Mouse (Mus musculus) hindbrain, embryonic 15.5 days (tissue): ENCODE measurements at regions not wholly inside any gene's neighbourhood (a gene's known extent, or its start where the extent isn't known, plus 50 kb on each side); places are given as distances from the start of the nearest gene placed in this dataset.
A peak's percentile ranks its signal among the peaks of the same experiment; 100 is the strongest.

ENCODE experiments used
- ATAC-seq: fragments of 200-750 bp; cut with Nextera tagmentation; 2 replicates; pipeline ENCODE4 v1.8.0; 2017; ENCODE audit warnings: low read depth, moderate number of reproducible peaks, moderate TSS enrichment; ENCODE audit not compliant: low FRiP score
- H3K27ac ChIP-seq: fragments of 300-500 bp; sonication (generic); replicated peaks from 2 replicates; pipeline ENCODE4 v1.5.1; 2015; ENCODE audit warnings: mild to moderate bottlenecking, inconsistent platforms
- H3K27me3 ChIP-seq: fragments of 300-500 bp; sonication (generic); 2 replicates; pipeline ENCODE4 v1.6.1; 2015; ENCODE audit warnings: control low read depth, inconsistent platforms
- H3K36me3 ChIP-seq: fragments of 300-500 bp; sonication (generic); 2 replicates; pipeline ENCODE4 v1.6.1; 2015; ENCODE audit warnings: control low read depth, inconsistent platforms
- H3K4me1 ChIP-seq: fragments of 300-500 bp; sonication (generic); replicated peaks from 2 replicates; pipeline ENCODE4 v1.6.1; 2015; ENCODE audit warnings: control low read depth, inconsistent platforms
- H3K4me2 ChIP-seq: fragments of 300-500 bp; sonication (generic); 2 replicates; pipeline ENCODE4 v1.6.1; 2015; ENCODE audit warnings: moderate library complexity, mild to moderate bottlenecking, inconsistent platforms
- H3K4me3 ChIP-seq: fragments of 300-500 bp; sonication (generic); 2 replicates; pipeline ENCODE4 v1.5.1; 2015; ENCODE audit warnings: mild to moderate bottlenecking, inconsistent platforms
- H3K9ac ChIP-seq: fragments of 300-500 bp; sonication (generic); 2 replicates; pipeline ENCODE4 v1.6.1; 2015; ENCODE audit warnings: inconsistent platforms
- H3K9me3 ChIP-seq: fragments of 300-500 bp; sonication (generic); 2 replicates; pipeline ENCODE4 v1.6.1; 2016; ENCODE audit warnings: control low read depth, inconsistent platforms
- WGBS: fragments of 180-500 bp; shearing (Covaris S2); methylation state at CpG from one replicate; pipeline ENCODE4 v1.1.7; 2015; 5-methylcytosine and 5-hydroxymethylcytosine counted together

GRCm38 (mm10) chr8:26266384-26266783 lies 147.1 kb downstream of the Gm45692 start:
- no peak for ATAC-seq
- H3K9me3 ChIP-seq: no peaks in the 10 kb centered on the region
- no peak overlapping the region for H3K4me3 ChIP-seq
- no peak overlapping the region for H3K4me2 ChIP-seq
- peaks cover 51% of the 10 kb centered on the region for H3K4me1 ChIP-seq
- H3K27me3 ChIP-seq: 0 out of 2 replicates have a peak, but pooled peaks cover 2% of the 10 kb centered on the region
- WGBS: 25% methylated on average over 4 of the region's 4 CpGs
- no peak overlapping the region for H3K9ac ChIP-seq
- H3K27ac ChIP-seq: 0 out of 2 replicates have a peak overlapping the region, but pooled peaks have one; percentile 4
- no peaks in the 10 kb centered on the region for H3K36me3 ChIP-seq

GRCm38 (mm10) chr8:26267569-26267968 lies 148.2 kb downstream of the Gm45692 start:
- H3K4me3 ChIP-seq: no peak overlapping the region
- no peaks in the 10 kb centered on the region for H3K36me3 ChIP-seq
- WGBS: 66% methylated on average over 4 of the region's 4 CpGs
- H3K4me1 ChIP-seq: peaks cover 51% of the 10 kb centered on the region
- H3K9ac ChIP-seq: no peak overlapping the region
- no peak for ATAC-seq
- H3K4me2 ChIP-seq: no peak overlapping the region
- peaks cover 8% of the 10 kb centered on the region; the same call in 1 of the 2 replicates for H3K27me3 ChIP-seq
- no peak overlapping the region for H3K27ac ChIP-seq
- no peaks in the 10 kb centered on the region for H3K9me3 ChIP-seq

- peaks cover 57% of the 10 kb centered on the region for H3K4me1 ChIP-seq
- H3K9ac ChIP-seq: no peak overlapping the region
- no peak overlapping the region for H3K4me3 ChIP-seq
- ATAC-seq: no peak
- 23% methylated on average over 17 of the region's 17 CpGs for WGBS
- peaks cover 19% of the 10 kb centered on the region; the same call in 1 of the 2 replicates for H3K27me3 ChIP-seq
- H3K9me3 ChIP-seq: no peaks in the 10 kb centered on the region
- H3K27ac ChIP-seq: no peak overlapping the region
- no peaks in the 10 kb centered on the region for H3K36me3 ChIP-seq
- 0 out of 2 replicates have a peak overlapping the region, but pooled peaks have one; percentile 7 for H3K4me2 ChIP-seq
Observed at GRCm38 (mm10) chr8:26268751-26269415, 149.5 kb downstream of the Gm45692 start.

- Histone ChIP-seq H3K36me3 (no peaks in the 10 kb centered on the region), H3K4me3 (no peak overlapping the region), H3K9ac (no peak overlapping the region), H3K4me2 (no peak overlapping the region), H3K4me1 (peaks cover 28% of the 10 kb centered on the region), H3K27me3 (peaks cover 27% of the 10 kb centered on the region; the same call in 1 of the 2 replicates), H3K27ac (no peak overlapping the region), H3K9me3 (no peaks in the 10 kb centered on the region)
- ATAC-seq: no peak
- 37% methylated on average over 4 of the region's 4 CpGs for WGBS
Observed at GRCm38 (mm10) chr8:26272110-26272509, 152.8 kb downstream of the Gm45692 start.

DNA sequence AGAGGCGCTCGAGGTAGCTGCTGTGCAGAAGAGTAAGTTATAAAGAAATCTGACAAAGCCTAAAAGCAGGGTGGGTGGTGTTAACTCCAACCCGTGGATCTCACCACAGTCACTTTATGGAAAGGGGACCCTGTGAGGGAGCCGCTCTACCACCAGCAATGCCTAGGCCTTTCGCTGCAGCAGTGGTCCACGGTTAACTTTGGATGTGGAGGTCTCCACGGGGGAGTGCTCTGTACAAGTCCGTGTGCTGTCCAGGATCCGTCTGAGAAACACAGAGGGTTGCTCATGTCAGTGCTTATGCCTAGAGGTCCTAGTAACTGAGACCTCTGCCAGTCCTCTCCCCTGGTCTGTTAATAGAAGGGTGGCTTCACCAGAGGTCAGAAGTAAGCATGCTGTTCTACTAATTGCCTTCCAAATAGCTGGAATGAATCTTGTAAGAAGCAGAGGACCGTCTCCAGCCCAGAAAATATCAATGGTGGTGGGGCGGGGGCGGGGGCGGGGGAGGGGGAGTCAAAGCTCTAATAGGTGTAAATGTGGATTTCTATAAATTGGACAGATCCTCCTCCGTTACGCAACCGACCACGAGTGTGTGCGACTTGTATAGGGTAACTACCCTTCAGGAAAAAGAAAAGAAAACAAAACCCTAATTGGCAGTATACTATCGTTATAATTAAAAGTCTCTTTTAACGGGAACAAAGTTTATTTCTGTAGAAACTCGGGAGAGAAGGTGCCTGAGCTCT lies 153.5 kb downstream of the Gm45692 start:
- Histone ChIP-seq H3K4me3 (no peak overlapping the region), H3K27ac (no peak overlapping the region), H3K9me3 (no peaks in the 10 kb centered on the region), H3K9ac (no peak overlapping the region), H3K36me3 (no peaks in the 10 kb centered on the region), H3K4me2 (peak overlapping the region; percentile 18; the same call in 1 of the 2 replicates), H3K27me3 (peaks cover 27% of the 10 kb centered on the region; the same call in 1 of the 2 replicates), H3K4me1 (peaks cover 21% of the 10 kb centered on the region)
- no peak for ATAC-seq
- 38% methylated on average over 21 of the region's 21 CpGs for WGBS

GRCm38 (mm10) chr8:26273415-26273760 lies 154.1 kb downstream of the Gm45692 start:
- H3K4me2 ChIP-seq: peak overlapping the region; percentile 18; the same call in 1 of the 2 replicates
- 0 out of 2 replicates have a peak, but pooled peaks have one; percentile 27 for ATAC-seq
- WGBS: 3% methylated on average over 12 of the region's 12 CpGs
- H3K27ac ChIP-seq: no peak overlapping the region
- H3K36me3 ChIP-seq: no peaks in the 10 kb centered on the region
- H3K9me3 ChIP-seq: no peaks in the 10 kb centered on the region
- H3K4me1 ChIP-seq: peaks cover 16% of the 10 kb centered on the region
- H3K4me3 ChIP-seq: no peak overlapping the region
- H3K9ac ChIP-seq: no peak overlapping the region
- H3K27me3 ChIP-seq: peaks cover 27% of the 10 kb centered on the region; the same call in 1 of the 2 replicates

GRCm38 (mm10) chr8:26273792-26274191 lies 154.5 kb downstream of the Gm45692 start:
- no peaks in the 10 kb centered on the region for H3K36me3 ChIP-seq
- ATAC-seq: no peak

GRCm38 (mm10) chr8:26274481-26274880 lies 155.1 kb downstream of the Gm45692 start:
- no peak for ATAC-seq
- H3K9ac ChIP-seq: no peak overlapping the region
- no peak overlapping the region for H3K4me2 ChIP-seq
- WGBS: 92% methylated on average over 6 of the region's 6 CpGs
- H3K4me1 ChIP-seq: peaks cover 7% of the 10 kb centered on the region
- H3K36me3 ChIP-seq: no peaks in the 10 kb centered on the region
- H3K9me3 ChIP-seq: no peaks in the 10 kb centered on the region
- H3K27me3 ChIP-seq: peaks cover 27% of the 10 kb centered on the region; the same call in 1 of the 2 replicates
- no peak overlapping the region for H3K4me3 ChIP-seq
- no peak overlapping the region for H3K27ac ChIP-seq

More at GRCm38 (mm10) chr8:26273792-26274191, 154.5 kb downstream of the Gm45692 start:
- Histone ChIP-seq H3K4me1 (peaks cover 11% of the 10 kb centered on the region), H3K27ac (no peak overlapping the region), H3K4me2 (0 out of 2 replicates have a peak overlapping the region, but pooled peaks have one; percentile 18), H3K9me3 (no peaks in the 10 kb centered on the region), H3K4me3 (no peak overlapping the region), H3K9ac (no peak overlapping the region), H3K27me3 (peaks cover 27% of the 10 kb centered on the region; the same call in 1 of the 2 replicates)
- WGBS: 47% methylated on average over 5 of the region's 5 CpGs

DNA sequence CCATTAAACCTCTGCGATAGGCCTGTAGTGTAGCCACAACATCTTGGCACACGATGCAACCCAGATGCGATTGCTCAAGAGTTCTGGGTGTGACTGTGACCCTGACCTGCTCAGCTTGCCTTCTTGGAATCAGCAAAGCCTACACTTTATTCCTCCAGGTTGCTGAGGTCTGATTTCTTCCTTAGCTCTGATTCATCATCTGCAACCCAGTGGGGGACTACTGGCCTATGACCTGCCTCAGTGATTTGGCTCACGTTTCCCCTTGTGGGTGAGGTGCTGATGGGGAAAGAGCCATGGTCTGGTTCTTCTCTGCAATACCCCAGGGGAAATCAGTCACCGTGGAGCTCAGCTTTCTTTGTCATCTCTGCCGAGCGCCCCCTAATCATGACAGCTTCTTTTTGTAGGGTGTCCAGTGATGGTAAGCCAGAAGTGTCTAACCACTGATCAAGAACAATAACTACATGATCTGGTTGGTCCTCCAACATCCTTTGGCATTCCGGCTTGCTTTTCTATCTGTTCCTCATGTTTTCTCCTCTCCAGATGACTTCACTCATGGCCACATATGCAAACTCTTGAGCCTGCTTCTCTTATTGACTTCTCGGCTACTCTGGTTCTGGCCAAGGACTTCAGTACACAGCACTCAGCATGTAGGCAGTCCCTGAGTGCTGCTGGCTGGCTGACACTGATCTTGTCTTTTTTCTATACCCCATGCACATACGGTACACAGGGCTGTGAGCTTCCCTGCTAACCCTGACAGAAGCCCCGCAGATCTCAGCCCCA lies 163.0 kb downstream of the Gm45692 start:
- no peak overlapping the region for H3K4me3 ChIP-seq
- H3K9me3 ChIP-seq: no peaks in the 10 kb centered on the region
- H3K4me1 ChIP-seq: peaks cover under 1% of the 10 kb centered on the region; the same call in 1 of the 2 replicates
- 70% methylated on average over 11 of the region's 11 CpGs for WGBS
- H3K36me3 ChIP-seq: no peaks in the 10 kb centered on the region
- no peaks in the 10 kb centered on the region for H3K27me3 ChIP-seq
- no peak for ATAC-seq
- H3K9ac ChIP-seq: no peak overlapping the region
- no peak overlapping the region for H3K27ac ChIP-seq
- H3K4me2 ChIP-seq: no peak overlapping the region

DNA sequence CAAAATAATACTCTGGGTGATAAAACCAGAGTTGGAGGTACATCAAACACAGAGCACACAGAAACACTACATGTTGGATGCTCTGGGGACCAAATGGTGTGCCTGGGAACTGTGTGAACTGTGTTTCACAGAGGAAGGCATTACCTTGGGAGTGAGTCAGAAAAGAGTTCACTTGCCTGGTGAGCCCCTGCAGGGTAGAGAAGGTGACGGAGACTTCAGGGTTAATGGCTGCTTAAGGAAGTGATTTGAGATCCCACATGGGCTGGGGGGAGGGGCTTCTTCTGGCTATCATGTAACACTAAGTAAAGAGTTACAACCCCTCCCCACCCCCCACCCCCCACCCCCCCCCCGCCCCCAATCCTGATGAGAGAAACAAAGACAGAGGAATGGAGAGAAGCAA lies 164.6 kb downstream of the Gm45692 start:
- 77% methylated on average over 2 of the region's 2 CpGs for WGBS
- no peak for ATAC-seq
- Histone ChIP-seq H3K4me2 (no peak overlapping the region), H3K4me3 (no peak overlapping the region), H3K27ac (no peak overlapping the region), H3K9me3 (no peaks in the 10 kb centered on the region), H3K36me3 (no peaks in the 10 kb centered on the region), H3K4me1 (peaks cover 5% of the 10 kb centered on the region), H3K27me3 (no peaks in the 10 kb centered on the region), H3K9ac (no peak overlapping the region)

GRCm38 (mm10) chr8:26287665-26288064 lies 168.3 kb downstream of the Gm45692 start:
- Histone ChIP-seq H3K4me1 (peaks cover 5% of the 10 kb centered on the region), H3K9me3 (no peaks in the 10 kb centered on the region), H3K4me3 (no peak overlapping the region), H3K4me2 (no peak overlapping the region), H3K27me3 (no peaks in the 10 kb centered on the region; the same call in 1 of the 2 replicates), H3K36me3 (no peaks in the 10 kb centered on the region), H3K9ac (no peak overlapping the region), H3K27ac (no peak overlapping the region)
- peak; percentile 81 for ATAC-seq
- 39% methylated on average over 6 of the region's 6 CpGs for WGBS
